Mouse (Mus musculus) lung, postnatal 36 days (tissue): Measurements from ENCODE around the gene Pax4.

Experiments
- DNase-seq: peaks from one replicate; pipeline ENCODE4 v3.0.0; 2022; ENCODE audit warnings: mixed read lengths

Pax4 gene

DNA sequence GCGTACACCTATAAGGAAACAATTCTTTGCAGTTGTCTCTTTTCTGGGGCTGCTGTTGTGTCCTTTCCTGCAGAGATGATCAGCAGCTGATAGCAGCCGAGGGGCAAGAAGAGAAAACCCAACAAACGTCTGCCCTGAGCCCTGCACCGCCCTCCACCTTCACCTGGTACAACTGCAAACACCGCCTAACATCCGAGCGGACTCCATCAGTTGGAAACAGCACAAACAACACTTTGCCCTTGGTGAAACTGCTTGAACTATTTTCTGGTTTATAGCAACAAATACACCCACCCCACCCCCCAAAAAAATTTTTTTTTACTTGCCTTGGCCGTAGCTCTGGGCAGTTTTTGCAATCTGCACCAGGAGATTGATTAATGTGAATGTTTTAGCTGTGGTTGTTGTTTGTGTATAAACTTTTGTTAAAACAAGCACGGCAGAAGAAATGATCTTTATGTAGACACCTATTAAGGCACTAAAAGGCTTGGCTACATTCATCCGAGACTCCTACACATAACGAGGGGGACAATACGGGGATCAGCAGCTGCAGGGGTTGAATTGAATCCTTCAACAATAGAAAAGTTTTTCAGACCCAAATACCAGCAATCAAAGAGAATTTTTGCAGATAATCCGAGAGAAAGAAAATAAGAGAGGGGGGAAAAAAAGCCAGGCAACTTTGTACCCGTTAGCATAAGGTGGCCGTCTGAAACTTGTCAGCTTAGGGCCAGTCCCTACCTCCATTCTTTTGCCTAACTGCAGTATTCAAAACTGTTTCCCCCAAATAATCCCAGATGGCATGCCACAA is 52.9 kb downstream of the Pax4 start:
- DNase-seq: no peak
